Mouse (Mus musculus): Measurements from ENCODE around the gene Vwa3b. TPM values are rescaled to one million over a fixed set of nuclear protein-coding genes. Genes with fewer than 3 reads are reported as not detected.

Gene Vwa3b
- polyA plus RNA-seq, 1 experiment, result 10.8 TPM

DNA sequence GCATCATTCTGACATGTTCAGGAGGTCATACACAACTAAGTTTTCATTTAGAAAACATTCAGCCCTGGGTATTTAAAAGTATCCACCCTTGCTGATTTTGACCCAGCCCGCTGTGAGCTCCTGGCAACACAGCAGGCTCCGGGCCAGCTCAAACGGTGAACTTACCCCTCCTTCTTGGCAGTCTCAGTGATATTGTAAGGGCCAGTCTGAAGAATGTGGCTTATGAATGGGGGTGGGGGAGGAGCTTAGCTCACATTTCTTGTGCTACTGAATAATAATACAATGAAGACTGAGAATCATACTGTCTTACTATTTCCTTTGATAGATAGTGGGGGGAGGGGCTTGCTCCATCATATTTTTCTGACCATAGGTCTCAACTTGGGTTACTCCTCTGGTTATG, 78.8 kb downstream of the Vwa3b start:
- Histone ChIP-seq H3K27me3 (ENCODE audit: control insufficient read depth, insufficient read depth, low read length, poor library complexity, severe bottlenecking) (no peaks in the 10 kb centered on the region), H3K9me3 (replicated peaks; ENCODE audit: control insufficient read depth, insufficient read depth, low read length, poor library complexity, severe bottlenecking) (no peaks in the 10 kb centered on the region), H3K9ac (ENCODE audit: low read depth, poor library complexity, severe bottlenecking) (no peak overlapping the region), H3K36me3 (ENCODE audit: control insufficient read depth, insufficient read depth, low read length, poor library complexity, severe bottlenecking) (no peaks in the 10 kb centered on the region), H3K4me3 (ENCODE audit: low read depth, low read length) (no peak overlapping the region), H3K27ac (ENCODE audit: insufficient read depth, low read length) (no peak overlapping the region), H3K4me1 (ENCODE audit: control insufficient read depth, insufficient read depth, low read length) (no peaks in the 10 kb centered on the region)
- TF ChIP-seq CTCF (IDR thresholded peaks at IDR 0.05; ENCODE audit: low read depth, low read length), result no peak
- TF ChIP-seq EP300 (IDR thresholded peaks at IDR 0.05; ENCODE audit: insufficient read depth, low read depth, low read length), result no peak
- no peak for TF ChIP-seq POLR2A (IDR thresholded peaks at IDR 0.05; ENCODE audit: insufficient read depth, low read length)

DNA sequence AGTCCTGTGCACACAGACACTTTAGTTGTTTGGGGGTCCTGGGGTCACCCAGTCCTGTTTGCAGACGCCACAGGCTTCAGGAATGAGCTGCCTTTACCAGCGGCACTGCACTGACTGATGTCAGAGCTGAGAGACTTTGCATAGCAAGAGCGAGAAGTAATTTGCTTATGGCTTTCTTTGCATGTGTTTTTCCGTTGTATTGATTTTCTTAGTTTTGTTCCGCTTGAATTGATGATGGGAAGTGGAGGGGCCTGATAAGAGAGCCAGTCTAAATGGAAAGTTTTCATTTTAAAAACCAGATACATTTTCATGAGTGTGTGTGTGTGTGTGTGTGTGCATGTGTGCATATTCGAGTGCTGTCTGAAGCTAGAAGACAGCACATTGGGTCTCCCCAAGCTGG, 87.4 kb downstream of the Vwa3b start:
- Histone ChIP-seq H3K36me3 (ENCODE audit: control insufficient read depth, insufficient read depth, low read length, poor library complexity, severe bottlenecking) (peaks cover 10% of the 10 kb centered on the region), H3K9me3 (replicated peaks; ENCODE audit: control insufficient read depth, insufficient read depth, low read length, poor library complexity, severe bottlenecking) (no peaks in the 10 kb centered on the region), H3K4me3 (ENCODE audit: low read depth, low read length) (no peak overlapping the region), H3K9ac (ENCODE audit: low read depth, poor library complexity, severe bottlenecking) (no peak overlapping the region), H3K27me3 (ENCODE audit: control insufficient read depth, insufficient read depth, low read length, poor library complexity, severe bottlenecking) (no peaks in the 10 kb centered on the region), H3K4me1 (ENCODE audit: control insufficient read depth, insufficient read depth, low read length) (no peaks in the 10 kb centered on the region), H3K27ac (ENCODE audit: insufficient read depth, low read length) (no peak overlapping the region)
- TF ChIP-seq EP300 (IDR thresholded peaks at IDR 0.05; ENCODE audit: insufficient read depth, low read depth, low read length), result no peak
- no peak for TF ChIP-seq POLR2A (IDR thresholded peaks at IDR 0.05; ENCODE audit: insufficient read depth, low read length)
- TF ChIP-seq CTCF (IDR thresholded peaks at IDR 0.05; ENCODE audit: low read depth, low read length), result no peak

DNA sequence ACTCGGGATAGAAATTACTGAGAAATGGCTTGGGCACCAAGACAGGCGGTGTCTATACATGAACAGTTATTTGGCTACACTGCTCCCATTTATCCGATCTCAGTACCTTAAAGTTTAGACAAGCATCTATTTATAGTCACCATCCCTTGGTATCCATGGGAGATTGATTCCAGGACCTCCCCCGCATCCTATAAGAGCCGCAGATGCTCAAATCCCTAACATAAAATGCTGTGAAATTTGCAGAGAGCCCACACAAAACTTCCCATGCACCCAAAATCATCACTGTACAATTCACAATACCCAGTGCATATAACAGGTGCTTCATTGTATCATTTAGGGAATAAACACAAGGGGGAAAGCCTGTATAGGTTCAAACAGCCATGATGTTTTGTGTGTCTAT, 89.5 kb downstream of the Vwa3b start:
- no peak overlapping the region for H3K4me3 ChIP-seq (ENCODE audit: low read depth, low read length)
- H3K9me3 ChIP-seq (replicated peaks; ENCODE audit: control insufficient read depth, insufficient read depth, low read length, poor library complexity, severe bottlenecking), result no peaks in the 10 kb centered on the region
- H3K4me1 ChIP-seq (ENCODE audit: control insufficient read depth, insufficient read depth, low read length), result no peaks in the 10 kb centered on the region
- TF ChIP-seq EP300 (IDR thresholded peaks at IDR 0.05; ENCODE audit: insufficient read depth, low read depth, low read length), result no peak
- TF ChIP-seq POLR2A (IDR thresholded peaks at IDR 0.05; ENCODE audit: insufficient read depth, low read length), result no peak
- no peak for TF ChIP-seq CTCF (IDR thresholded peaks at IDR 0.05; ENCODE audit: low read depth, low read length)
- peaks cover 12% of the 10 kb centered on the region for H3K36me3 ChIP-seq (ENCODE audit: control insufficient read depth, insufficient read depth, low read length, poor library complexity, severe bottlenecking)
- H3K27ac ChIP-seq (ENCODE audit: insufficient read depth, low read length), result no peak overlapping the region
- H3K27me3 ChIP-seq (ENCODE audit: control insufficient read depth, insufficient read depth, low read length, poor library complexity, severe bottlenecking), result no peaks in the 10 kb centered on the region
- no peak overlapping the region for H3K9ac ChIP-seq (ENCODE audit: low read depth, poor library complexity, severe bottlenecking)

DNA sequence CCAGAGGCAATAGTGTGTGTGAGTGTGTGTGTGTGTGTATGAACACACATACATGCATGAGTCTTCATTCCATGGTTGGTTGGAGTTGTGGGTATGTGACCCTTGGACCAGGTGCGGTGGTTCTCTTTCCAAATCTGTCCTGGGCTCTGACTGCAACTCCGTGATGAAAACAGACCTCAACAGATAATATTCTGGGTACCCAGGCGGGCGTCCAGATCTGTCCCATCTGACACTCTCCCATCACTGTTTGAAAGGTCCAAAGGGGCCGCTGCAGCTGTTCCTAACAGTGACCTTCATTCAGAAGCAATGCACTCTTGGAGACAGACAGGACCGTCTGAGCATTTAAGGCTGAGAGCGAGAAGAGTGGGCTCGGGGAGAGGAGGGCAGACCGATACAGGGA, 90.2 kb downstream of the Vwa3b start:
- H3K9me3 ChIP-seq (replicated peaks; ENCODE audit: control insufficient read depth, insufficient read depth, low read length, poor library complexity, severe bottlenecking), result no peaks in the 10 kb centered on the region
- H3K9ac ChIP-seq (ENCODE audit: low read depth, poor library complexity, severe bottlenecking), result no peak overlapping the region
- TF ChIP-seq POLR2A (IDR thresholded peaks at IDR 0.05; ENCODE audit: insufficient read depth, low read length) (no peak), CTCF (IDR thresholded peaks at IDR 0.05; ENCODE audit: low read depth, low read length) (no peak), EP300 (IDR thresholded peaks at IDR 0.05; ENCODE audit: insufficient read depth, low read depth, low read length) (no peak)

DNA sequence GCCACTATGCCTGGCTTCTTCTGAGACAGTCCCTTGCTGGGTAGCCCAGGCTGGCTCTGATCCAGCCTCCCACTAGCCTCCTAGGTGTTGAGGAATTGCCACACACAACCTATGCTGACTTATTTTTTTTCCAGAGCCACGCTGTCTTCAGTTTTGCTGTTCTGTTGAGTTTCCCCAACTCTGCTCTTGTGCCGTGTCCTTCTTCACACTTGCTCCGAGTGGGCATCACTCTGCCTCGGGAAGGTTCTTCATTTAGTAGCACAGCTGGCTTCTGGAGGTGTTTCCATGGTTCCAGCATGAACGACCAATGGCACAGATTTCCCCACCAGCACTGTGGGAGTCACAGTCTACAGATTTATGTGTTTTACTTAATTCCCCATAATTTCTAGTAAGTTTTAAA, 91.6 kb downstream of the Vwa3b start:
- Histone ChIP-seq H3K27ac (ENCODE audit: insufficient read depth, low read length) (no peak overlapping the region), H3K27me3 (ENCODE audit: control insufficient read depth, insufficient read depth, low read length, poor library complexity, severe bottlenecking) (no peaks in the 10 kb centered on the region), H3K36me3 (ENCODE audit: control insufficient read depth, insufficient read depth, low read length, poor library complexity, severe bottlenecking) (peaks cover 12% of the 10 kb centered on the region), H3K4me1 (ENCODE audit: control insufficient read depth, insufficient read depth, low read length) (no peaks in the 10 kb centered on the region), H3K9me3 (replicated peaks; ENCODE audit: control insufficient read depth, insufficient read depth, low read length, poor library complexity, severe bottlenecking) (no peaks in the 10 kb centered on the region), H3K4me3 (ENCODE audit: low read depth, low read length) (no peak overlapping the region), H3K9ac (ENCODE audit: low read depth, poor library complexity, severe bottlenecking) (no peak overlapping the region)
- no peak for TF ChIP-seq EP300 (IDR thresholded peaks at IDR 0.05; ENCODE audit: insufficient read depth, low read depth, low read length)
- TF ChIP-seq CTCF (IDR thresholded peaks at IDR 0.05; ENCODE audit: low read depth, low read length), result no peak
- TF ChIP-seq POLR2A (IDR thresholded peaks at IDR 0.05; ENCODE audit: insufficient read depth, low read length), result no peak

More for the DNA sequence above, 90.2 kb downstream of the Vwa3b start:
- no peak overlapping the region for H3K27ac ChIP-seq (ENCODE audit: insufficient read depth, low read length)
- H3K4me1 ChIP-seq (ENCODE audit: control insufficient read depth, insufficient read depth, low read length), result no peaks in the 10 kb centered on the region
- no peaks in the 10 kb centered on the region for H3K27me3 ChIP-seq (ENCODE audit: control insufficient read depth, insufficient read depth, low read length, poor library complexity, severe bottlenecking)
- no peak overlapping the region for H3K4me3 ChIP-seq (ENCODE audit: low read depth, low read length)
- peaks cover 12% of the 10 kb centered on the region for H3K36me3 ChIP-seq (ENCODE audit: control insufficient read depth, insufficient read depth, low read length, poor library complexity, severe bottlenecking)

DNA sequence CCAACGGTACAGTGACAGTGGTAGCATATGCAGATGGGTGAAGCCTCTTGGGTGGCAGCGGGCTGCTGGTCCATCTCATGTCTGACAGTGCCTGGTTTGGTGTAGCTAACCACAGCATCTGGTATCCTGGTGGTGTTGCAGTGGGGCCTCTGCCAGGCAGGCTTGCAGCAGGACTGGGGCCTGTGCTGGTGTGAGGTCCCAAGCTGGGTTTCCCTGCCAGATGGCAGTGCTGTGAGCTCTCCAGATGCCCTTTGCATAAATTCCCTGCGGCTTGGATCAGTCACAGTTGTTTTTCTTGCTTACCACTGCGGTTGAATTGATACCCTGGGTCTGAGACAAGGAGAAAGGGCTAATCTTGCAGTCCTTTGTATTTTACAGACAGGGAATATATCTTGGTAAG, 95.9 kb downstream of the Vwa3b start:
- no peaks in the 10 kb centered on the region for H3K9me3 ChIP-seq (replicated peaks; ENCODE audit: control insufficient read depth, insufficient read depth, low read length, poor library complexity, severe bottlenecking)
- H3K9ac ChIP-seq (ENCODE audit: low read depth, poor library complexity, severe bottlenecking), result no peak overlapping the region
- H3K4me3 ChIP-seq (ENCODE audit: low read depth, low read length), result no peak overlapping the region
- TF ChIP-seq CTCF (IDR thresholded peaks at IDR 0.05; ENCODE audit: low read depth, low read length), result no peak
- TF ChIP-seq EP300 (IDR thresholded peaks at IDR 0.05; ENCODE audit: insufficient read depth, low read depth, low read length), result no peak
- TF ChIP-seq POLR2A (IDR thresholded peaks at IDR 0.05; ENCODE audit: insufficient read depth, low read length), result no peak
- H3K27ac ChIP-seq (ENCODE audit: insufficient read depth, low read length), result no peak overlapping the region
- no peaks in the 10 kb centered on the region for H3K27me3 ChIP-seq (ENCODE audit: control insufficient read depth, insufficient read depth, low read length, poor library complexity, severe bottlenecking)
- H3K4me1 ChIP-seq (ENCODE audit: control insufficient read depth, insufficient read depth, low read length), result no peaks in the 10 kb centered on the region
- 0 out of 2 replicates have a peak, but pooled peaks cover 2% of the 10 kb centered on the region for H3K36me3 ChIP-seq (ENCODE audit: control insufficient read depth, insufficient read depth, low read length, poor library complexity, severe bottlenecking)
